Mouse (Mus musculus) layer of hippocampus, adult 8-10 months (tissue): ENCODE measurements around the gene Dcp1b. TPM values are rescaled to one million over a fixed set of nuclear protein-coding genes. Genes with fewer than 3 reads are reported as not detected.
A peak's percentile ranks its signal among the peaks of the same experiment; 100 is the strongest.

ENCODE experiments used
- DNase-seq, 2 experiments: peaks; one replicate each; pipeline ENCODE4 v3.0.0; 2022; ENCODE audit warnings: low spot score in 2 of 2
- total RNA-seq, 4 experiments: library from RNA; stranded (reverse); gene quantifications; 2 replicates each; pipeline ENCODE4 v1.2.4; 2022

Gene Dcp1b
- total RNA-seq, 4 experiments from 2014 or later: 18.7 to 25.1 (median 19.6) TPM

DNA sequence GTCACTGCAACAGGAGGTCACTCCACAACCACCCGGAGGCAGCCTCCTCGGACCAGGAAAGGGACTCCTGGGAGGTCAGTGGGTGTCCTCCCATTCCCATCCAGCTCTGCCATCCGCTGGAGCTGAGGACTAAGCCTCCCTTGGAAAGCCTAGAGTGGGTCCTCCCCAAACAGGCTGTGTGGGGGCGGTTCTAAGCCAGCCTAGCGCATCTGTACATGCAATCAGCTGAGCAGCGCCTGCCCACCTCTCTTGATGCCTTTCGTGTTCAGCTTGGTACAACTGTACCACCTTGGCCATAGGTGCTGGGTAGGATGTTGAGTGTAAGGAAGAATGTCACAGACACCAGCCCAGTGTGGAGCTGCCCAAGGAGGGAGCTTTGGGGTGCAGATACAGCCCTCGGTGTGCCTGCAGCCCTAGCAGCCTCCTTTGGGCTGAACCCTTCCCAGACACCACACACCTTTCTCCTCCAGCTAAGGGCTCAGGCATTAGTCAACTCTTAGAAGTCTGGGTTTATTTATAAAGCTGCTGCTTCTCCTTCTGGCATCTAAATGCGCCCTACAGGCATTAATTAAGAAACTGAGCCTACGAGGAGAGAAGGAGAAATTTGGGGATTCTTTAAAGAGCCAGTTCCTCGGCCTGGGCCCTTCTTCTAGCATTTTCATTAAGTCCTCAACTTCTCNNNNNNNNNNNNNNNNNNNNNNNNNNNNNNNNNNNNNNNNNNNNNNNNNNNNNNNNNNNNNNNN is 54.0 kb downstream of the Dcp1b start:
- peak in 1 of 2 experiments; percentile 46 for DNase-seq

DNA sequence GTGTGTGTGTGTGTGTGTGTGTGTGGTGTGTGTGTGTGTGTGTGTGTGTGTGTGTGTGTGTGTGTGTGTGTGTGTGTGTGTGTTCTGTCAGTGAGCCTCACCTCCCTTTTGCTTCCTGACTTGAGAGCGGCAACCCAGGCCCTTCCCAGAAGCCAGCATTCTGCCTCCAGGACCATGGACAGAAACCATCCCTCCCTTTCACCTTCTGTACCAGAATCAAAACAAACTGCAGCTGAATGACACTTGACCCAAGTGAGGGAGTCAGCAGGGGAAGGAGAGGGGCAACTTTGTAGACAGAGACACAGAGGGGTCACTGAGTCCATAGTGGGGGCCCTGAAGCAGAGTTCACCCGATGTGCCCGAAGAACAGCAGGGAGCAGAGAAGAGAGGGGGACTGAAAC is 58.0 kb downstream of the Dcp1b start:
- DNase-seq: no peak

GRCm38 (mm10) chr6:119235441-119235840 is 60.4 kb downstream of the Dcp1b start:
- DNase-seq: no peak

DNA sequence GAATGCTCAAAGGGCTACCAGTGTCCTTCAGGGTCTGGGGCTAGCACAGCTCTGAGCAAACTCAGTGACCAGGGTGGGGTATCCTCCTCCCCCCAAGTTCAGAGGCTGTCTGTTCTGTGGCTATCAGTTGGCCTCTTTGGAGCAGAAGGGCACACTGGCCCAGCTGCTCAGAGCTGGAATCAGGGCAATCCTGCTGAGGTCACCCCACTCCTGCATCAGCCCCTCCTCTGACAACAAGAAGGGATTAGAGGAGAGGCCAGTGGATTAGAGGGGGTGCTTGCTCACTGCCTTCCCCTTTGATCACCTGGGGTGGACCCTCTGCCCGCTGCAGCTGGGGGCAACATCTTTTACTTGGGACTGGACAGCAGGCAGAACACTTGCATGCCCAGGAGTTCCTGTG is 61.2 kb downstream of the Dcp1b start, which contains the start of gene Cacna2d4:
Cacna2d4 (plus strand) TSS at position 286 of the 400 bp plus-strand sequence.
- no peak for DNase-seq

DNA sequence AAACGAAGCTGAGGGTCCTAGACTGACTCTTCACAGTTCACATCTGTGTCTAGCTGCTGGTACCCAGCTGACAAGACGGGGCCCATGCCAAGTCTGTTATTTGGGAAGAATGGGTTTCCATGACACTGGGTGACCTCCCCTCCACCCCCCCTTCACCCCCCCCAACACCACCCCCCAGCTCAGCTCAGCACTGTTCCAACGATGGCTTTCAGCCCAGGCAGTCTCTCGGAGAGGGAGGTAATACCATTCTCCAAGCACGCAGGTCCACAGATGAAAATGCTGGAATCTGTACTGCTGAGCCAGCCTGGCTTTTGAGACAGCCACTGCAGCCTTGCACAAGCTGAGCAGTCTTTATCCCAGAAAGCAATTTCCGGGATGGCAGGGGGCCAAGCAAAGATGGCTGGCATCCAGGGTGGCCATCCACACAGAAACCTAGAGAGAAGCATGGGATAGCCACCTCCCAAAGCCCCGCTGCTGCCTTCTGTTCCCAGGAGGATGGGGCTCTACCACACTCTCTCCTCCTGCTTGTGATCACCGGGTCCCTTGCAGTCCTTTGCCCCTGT is 62.5 kb downstream of the Dcp1b start:
- DNase-seq: peak; percentile 53 to 75

- DNase-seq: no peak
These were observed 64.4 kb downstream of the Dcp1b start for GRCm38 (mm10) chr6:119239341-119240005.

GRCm38 (mm10) chr6:119240256-119240655 is 65.2 kb downstream of the Dcp1b start:
- DNase-seq: no peak

DNA sequence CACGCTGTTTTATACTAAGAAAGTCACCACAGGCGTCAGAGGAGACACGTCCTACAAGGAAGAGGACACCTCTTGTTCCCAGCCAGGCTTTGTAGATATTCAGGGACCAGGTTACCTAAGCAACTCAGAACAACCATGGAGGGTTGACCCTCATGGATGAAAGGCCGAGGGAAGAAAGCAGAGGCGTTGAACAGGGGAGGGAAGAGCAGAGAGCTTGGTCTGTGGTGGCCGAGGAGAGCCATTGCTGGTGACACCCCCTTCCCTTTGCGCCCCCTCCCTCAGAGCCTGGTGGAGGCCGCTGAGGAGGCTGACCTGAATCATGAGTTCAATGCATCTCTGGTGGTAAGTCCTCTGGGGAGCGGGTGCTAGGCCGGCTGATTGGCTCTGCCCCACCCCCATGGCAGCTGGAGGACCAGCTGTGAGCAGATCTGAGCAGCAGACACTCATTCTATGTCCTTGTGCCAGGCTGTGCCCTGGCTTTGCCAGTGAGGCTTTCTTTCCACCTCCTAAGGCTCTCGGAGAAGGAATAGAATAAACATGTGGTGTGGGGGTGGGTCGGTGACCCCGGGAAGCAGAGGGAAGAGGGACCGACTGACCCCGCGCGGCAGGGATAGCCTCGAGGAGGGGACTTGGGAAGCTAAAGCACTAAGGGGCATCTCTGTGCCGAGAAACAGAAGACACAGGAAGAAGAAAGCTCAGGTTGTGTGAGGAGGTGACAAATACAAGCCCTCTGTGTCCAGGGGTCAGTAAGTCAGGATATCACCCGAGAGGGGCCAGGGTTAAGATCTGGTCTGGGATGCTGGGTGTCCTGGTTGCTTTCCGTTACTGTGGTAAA is 66.0 kb downstream of the Dcp1b start:
- DNase-seq: no peak

- DNase-seq: no peak
These were observed 71.0 kb downstream of the Dcp1b start for GRCm38 (mm10) chr6:119246082-119246481.

DNA sequence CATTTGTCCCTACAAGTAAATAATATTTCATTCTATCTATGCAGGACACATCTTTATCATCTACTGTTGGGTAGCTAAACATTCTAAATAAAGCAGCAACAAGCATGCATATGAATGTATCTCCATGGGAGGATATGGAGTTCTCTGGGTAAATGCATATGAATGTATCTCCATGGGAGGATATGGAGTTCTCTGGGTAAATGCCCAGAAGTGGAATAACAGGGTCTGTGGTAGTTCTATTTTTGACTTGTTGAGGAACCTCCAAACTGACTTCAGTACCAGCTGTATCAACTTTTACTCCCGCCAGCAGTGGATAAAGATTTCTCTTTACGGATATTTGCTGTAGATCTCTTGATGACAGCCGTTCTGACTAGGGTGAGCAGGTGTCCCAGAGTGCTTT is 73.5 kb downstream of the Dcp1b start:
- DNase-seq: no peak

DNA sequence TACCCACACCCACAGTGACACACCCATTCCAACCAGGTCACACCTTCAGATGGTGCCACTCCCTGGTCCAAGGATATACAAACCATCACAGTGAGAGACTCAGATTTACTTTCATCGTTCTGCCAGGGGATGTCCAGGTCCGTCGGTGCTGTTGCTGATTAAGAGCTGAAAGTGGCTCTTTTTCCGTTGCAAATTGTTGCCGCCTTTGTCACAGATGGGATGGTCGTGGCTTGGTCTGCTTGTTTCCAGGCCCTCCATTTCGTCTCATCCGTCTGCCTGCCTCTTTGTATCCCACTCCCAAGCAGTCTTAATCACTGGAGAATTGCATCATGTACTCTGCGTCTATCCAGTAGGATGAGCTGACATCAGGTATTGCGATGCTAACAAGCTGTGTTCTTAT is 74.7 kb downstream of the Dcp1b start:
- no peak for DNase-seq

DNA sequence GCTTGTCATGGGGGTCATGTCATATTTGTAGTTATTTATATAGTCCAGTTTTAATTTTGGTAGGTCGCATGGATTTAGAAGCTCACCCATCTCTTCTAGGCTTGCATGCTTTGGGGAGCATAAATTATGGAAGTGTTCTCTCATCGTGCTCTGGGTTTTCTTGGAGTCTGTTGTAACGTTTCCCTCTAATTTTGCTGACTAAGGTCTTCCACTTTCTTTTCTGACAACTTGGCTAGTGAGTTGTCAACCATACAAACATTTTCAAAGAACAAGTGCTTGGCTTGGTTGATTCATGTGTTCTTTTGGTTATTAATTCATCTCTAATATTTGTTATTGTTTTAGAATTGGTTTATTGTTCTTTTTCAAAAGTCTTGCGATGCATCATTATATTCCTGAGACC is 76.7 kb downstream of the Dcp1b start:
- DNase-seq: no peak

Other genes starting within 250 kb of the Dcp1b start
- 10 to 100 TPM; 67.6 to 88.2 (median 75.8) TPM for gene Cacna1c, start 21.2 kb downstream of the Dcp1b start, total RNA-seq
- gene Cacna2d4, start 61.3 kb downstream of the Dcp1b start, total RNA-seq: 1 to 10 TPM in 3 of 4 experiments, under 1 TPM in 1; 0.93 to 3.8 (median 2.7) TPM
- gene Lrtm2, start 155.5 kb downstream of the Dcp1b start, total RNA-seq: 10 to 100 TPM; 43.7 to 47.6 (median 45.5) TPM
- gene Adipor2, start 242.5 kb downstream of the Dcp1b start, total RNA-seq: 10 to 100 TPM; 41.4 to 46.2 (median 44.2) TPM